Mouse (Mus musculus) lung, postnatal 4 days (tissue): ENCODE measurements around the gene Rhpn2.

Experiments
- DNase-seq, 2 experiments: peaks; one replicate each; pipeline ENCODE4 v3.0.0; 2021

Gene Rhpn2

GRCm38 (mm10) chr7:35395734-35396456, 61.9 kb downstream of the Rhpn2 start:
- no peak for DNase-seq

DNA sequence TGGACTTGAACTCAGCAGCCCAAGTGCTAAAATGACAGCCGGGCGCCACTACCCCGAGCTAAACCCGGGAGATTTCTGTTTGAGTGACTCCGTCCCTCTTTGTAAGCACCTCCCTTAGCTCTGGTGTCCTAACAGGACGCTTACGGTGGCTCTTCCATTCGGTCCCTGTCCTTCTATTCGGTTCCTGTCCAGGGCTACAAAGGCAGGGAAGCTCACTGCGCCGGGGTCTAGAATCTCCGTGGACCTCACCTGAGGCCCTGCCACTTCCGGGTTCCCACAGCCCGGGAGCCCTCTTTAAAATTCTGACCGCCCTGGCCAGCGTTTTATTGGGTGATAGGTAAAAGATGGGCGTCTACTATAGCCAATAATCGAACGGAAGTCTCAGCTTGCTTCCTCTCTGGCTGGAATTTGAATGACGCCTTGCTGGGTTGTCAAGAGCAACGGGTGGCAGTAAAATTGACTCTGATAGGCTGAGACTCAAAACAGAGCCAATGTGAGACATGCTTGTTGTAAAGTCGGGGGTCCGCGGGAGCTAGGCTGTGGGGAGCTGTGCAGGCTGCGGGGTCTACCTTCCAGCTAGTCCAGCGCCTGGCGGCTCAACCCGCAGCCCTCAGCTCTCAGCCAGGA, 62.7 kb downstream of the Rhpn2 start, which contains the start of the genes Faap24 and Cep89:
Faap24 (minus strand) TSS at position 295 of the 627 bp plus-strand sequence.
Cep89 (plus strand) TSS at position 494 of the 627 bp plus-strand sequence.
- DNase-seq, result peak; percentile 94 to 97

GRCm38 (mm10) chr7:35401169-35401568, 67.2 kb downstream of the Rhpn2 start:
- no peak for DNase-seq

DNA sequence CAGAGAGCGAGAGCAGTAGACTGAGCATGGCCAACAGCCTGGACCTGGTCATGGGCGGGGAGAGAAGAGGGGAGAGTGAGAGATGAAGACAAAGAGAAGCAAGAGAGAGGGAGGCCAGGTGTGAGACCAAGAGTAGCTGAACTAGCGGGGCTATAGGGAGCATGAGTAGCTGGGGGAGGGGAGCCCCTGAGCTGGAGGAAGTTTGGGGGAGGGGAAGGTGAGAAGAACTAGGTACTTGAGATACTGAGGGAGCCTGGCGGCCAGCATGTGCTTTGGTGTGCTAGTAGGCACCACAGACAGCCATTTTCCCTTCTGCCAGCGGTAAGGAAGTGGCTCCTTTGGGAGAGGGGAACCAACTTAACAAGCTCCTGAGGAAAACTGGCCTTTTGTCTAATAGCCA, 81.3 kb downstream of the Rhpn2 start:
- no peak for DNase-seq

DNA sequence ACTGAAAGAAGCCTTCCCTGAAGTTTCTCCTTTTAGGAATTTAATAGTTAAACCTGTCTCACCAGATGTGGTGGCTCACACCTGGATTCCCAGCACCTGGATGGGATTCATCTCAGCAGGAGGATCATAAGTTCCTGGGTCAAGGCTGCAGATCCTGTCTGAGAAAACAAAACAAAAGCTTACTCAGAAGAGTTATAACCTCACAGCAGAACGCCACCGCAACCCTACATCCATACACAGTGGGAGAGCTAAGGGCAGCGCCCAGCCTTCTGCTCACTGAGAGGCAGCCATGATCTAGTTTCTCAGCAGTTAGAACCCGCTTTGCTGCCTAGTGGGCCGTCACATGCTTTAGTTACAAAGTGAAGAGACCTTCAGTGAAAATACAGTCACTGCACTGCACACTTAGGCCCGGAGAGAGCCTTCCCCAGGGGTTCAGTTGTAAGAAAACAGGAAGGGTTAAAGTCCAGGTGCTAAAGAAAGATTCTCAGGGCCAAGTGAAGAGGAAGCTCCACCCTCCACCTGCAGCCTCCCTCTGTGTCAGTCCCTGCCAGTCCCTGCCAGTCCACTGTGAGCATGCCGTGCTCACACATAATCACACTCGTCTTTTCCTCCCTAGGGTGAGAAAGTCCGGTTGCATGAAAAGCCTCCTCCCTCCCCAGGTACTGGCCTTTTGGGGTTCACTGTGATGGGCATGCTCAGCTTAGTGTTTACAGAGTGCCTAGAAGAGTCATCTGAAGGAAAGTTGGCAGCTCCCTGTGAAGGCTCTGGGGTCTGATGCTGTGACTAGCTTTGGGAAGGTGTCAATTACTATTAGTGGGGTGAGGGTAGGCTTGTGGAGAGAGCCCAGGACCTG, 82.1 kb downstream of the Rhpn2 start:
- no peak for DNase-seq

DNA sequence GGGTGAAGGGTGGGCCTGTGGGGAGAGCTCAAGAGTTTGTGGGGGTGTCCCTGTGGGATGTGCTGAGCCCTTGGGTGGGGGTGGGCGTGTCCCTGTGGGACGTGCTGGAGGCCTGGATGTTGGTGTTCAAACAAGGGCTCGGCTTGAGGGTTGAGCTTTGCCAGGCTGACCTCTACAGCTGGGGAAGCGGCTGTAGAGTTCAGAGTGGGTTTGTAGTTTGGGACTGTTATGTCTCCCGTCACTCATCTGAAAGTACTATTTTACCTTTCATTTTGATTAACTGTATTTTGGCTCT, 82.6 kb downstream of the Rhpn2 start:
- DNase-seq, result no peak

DNA sequence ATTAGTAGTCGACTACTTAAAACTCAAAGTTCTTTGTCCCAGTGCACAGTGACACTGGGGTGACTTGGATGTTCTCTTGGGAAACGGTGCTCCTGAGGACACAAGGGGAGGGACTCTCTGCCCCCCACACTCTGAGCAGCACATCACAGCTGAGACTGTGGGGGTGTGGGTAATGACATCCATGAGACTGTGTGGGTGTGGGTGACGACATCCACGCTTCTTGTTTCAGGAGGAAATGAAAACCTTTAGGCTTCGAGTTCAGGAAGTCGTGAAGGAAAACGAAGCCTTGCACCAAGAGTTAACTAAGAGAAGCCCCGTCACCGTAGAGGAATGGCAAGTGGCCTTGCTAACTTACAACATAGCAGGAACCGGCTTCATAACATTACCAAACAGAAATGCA, 89.1 kb downstream of the Rhpn2 start:
- DNase-seq, result no peak

GRCm38 (mm10) chr7:35428146-35428545, 94.2 kb downstream of the Rhpn2 start:
- no peak for DNase-seq

GRCm38 (mm10) chr7:35435266-35435665, 101.3 kb downstream of the Rhpn2 start:
- DNase-seq, result no peak
